Mouse (Mus musculus) G1E (cell line): ENCODE results near the gene AC131692.1. TPM values are rescaled to one million over a fixed set of nuclear protein-coding genes. Genes with fewer than 3 reads are reported as not detected.
"Not testable (repeated sequence)": the region's sequence is repeated elsewhere in the genome, so short reads cannot be mapped to it uniquely, and the experiment has no call there.

Source experiments
- ATAC-seq: 2 replicates; pipeline ENCODE4 v1.8.0; 2016; ENCODE audit warnings: mild to moderate bottlenecking; ENCODE audit not compliant: insufficient number of reproducible peaks, poor library complexity, low FRiP score, severe bottlenecking; ENCODE audit errors: extremely low read depth
- DNase-seq: peaks from one replicate; pipeline ENCODE4 v3.0.0; 2012; ENCODE audit warnings: low spot score
- H3K27me3 ChIP-seq: 2 replicates; pipeline ENCODE4 v1.6.1; 2012; ENCODE audit warnings: mild to moderate bottlenecking, low read length, inconsistent platforms; ENCODE audit not compliant: insufficient read depth
- H3K36me3 ChIP-seq: replicated peaks from 2 replicates; pipeline ENCODE3; 2012; ENCODE audit warnings: mild to moderate bottlenecking, inconsistent platforms
- H3K4me1 ChIP-seq: 2 replicates; pipeline ENCODE4 v1.6.1; 2012; ENCODE audit warnings: low read depth, low read length, inconsistent platforms, mixed read lengths; ENCODE audit not compliant: insufficient read depth
- H3K4me3 ChIP-seq: 2 replicates; pipeline ENCODE4 v1.5.1; 2012; ENCODE audit warnings: low read depth, mild to moderate bottlenecking, inconsistent platforms, low read length, moderate library complexity, mixed read lengths
- H3K9me3 ChIP-seq: replicated peaks from 2 replicates; pipeline ENCODE4 v1.6.1; 2012; ENCODE audit warnings: inconsistent platforms
- CTCF ChIP-seq: IDR thresholded peaks from 2 replicates; pipeline ENCODE4 v1.5.1; 2012; ENCODE audit warnings: low read depth, low read length, inconsistent platforms, mixed read lengths
- GATA1 ChIP-seq: IDR thresholded peaks from 2 replicates; pipeline ENCODE4 v1.6.1; 2012; ENCODE audit warnings: borderline replicate concordance, low read length, inconsistent platforms, mixed read lengths
- GATA2 ChIP-seq: IDR thresholded peaks from 2 replicates; pipeline ENCODE4 v1.6.1; 2012; ENCODE audit warnings: low read depth, low read length, inconsistent platforms, borderline replicate concordance
- POLR2AphosphoS5 ChIP-seq: IDR thresholded peaks from 2 replicates; pipeline ENCODE4 v1.6.1; 2012; ENCODE audit warnings: low read depth, low read length, inconsistent platforms; ENCODE audit not compliant: insufficient replicate concordance
- TAL1 ChIP-seq: conservative IDR thresholded peaks from 2 replicates; pipeline ENCODE4 v1.6.1; 2012; ENCODE audit warnings: low read depth, low read length, inconsistent platforms, mixed read lengths
- polyA plus RNA-seq: library from polyadenylated mRNA; stranded (reverse); fragments of >175 nt; gene quantifications from 2 replicates; pipeline ENCODE4 v1.2.3, GENCODE M21; 2012
- total RNA-seq, 2 experiments: library from RNA; stranded (forward) in 1 of 2; stranded (reverse) in 1 of 2; fragments of 200-1000 nt in 1 of 2; fragments of >200 nt in 1 of 2; fragmentation: Nextera tagmentation in 1 of 2; gene quantifications; 2 replicates each; pipeline ENCODE4 v1.2.3; 2014 to 2017

AC131692.1 gene
- total and polyA plus RNA-seq, 3 experiments, result 1.4 to 5.6 (median 3.4) TPM

DNA sequence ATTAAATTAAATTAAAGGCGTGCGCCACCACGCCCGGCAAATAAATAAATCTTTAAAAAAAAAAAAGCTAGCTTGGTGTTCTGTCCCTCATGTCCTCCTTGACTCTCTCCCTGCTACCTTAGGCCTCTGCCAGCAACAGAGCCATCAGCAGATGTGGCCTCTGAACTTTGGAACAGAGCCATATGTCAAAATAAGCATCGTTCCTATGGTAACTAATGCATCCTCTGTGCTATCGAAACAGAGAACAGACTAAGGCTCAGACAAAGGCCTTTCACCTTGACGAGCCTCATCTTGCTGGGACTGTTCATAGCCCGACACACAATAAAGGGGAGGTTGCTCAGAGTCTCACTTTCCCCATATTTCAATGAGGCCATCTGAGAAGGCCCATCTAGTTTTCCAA, 29.1 kb downstream of the AC131692.1 start:
- no peaks in the 10 kb centered on the region for H3K9me3 ChIP-seq
- no peak overlapping the region for H3K4me3 ChIP-seq
- no peaks in the 10 kb centered on the region for H3K27me3 ChIP-seq
- DNase-seq, result no peak
- ATAC-seq, result no peak
- no peak for TF ChIP-seq POLR2AphosphoS5
- no peak for TF ChIP-seq GATA1
- TF ChIP-seq TAL1, result no peak
- peaks cover 30% of the 10 kb centered on the region for H3K4me1 ChIP-seq
- peaks cover 50% of the 10 kb centered on the region for H3K36me3 ChIP-seq

DNA sequence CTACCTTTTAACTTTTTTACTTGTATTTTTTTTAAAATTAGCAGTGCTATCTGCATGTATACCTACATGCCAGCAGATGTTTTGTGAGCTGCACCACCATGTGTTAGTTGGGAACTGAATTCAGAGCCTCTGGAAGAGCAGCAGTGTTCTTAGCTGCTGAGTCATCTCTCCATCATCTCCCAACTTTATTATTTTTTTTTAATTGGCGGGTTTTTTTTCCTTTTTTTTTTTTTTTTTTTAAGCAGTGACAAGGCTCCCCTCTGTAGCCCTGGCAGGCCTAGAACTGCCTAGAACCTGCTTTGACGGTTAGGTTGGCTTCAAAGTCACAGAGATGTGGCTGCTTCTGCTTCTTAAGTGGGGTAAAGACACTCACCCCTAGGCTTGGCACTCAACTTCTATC, 30.7 kb downstream of the AC131692.1 start:
- Histone ChIP-seq H3K27me3 (no peaks in the 10 kb centered on the region), H3K36me3 (peaks cover 44% of the 10 kb centered on the region), H3K4me3 (no peak overlapping the region), H3K9me3 (no peaks in the 10 kb centered on the region), H3K4me1 (peaks cover 29% of the 10 kb centered on the region)
- DNase-seq (no peak), ATAC-seq (no peak)
- TF ChIP-seq TAL1 (no peak), GATA1 (no peak), CTCF (no peak), GATA2 (no peak), POLR2AphosphoS5 (no peak)

DNA sequence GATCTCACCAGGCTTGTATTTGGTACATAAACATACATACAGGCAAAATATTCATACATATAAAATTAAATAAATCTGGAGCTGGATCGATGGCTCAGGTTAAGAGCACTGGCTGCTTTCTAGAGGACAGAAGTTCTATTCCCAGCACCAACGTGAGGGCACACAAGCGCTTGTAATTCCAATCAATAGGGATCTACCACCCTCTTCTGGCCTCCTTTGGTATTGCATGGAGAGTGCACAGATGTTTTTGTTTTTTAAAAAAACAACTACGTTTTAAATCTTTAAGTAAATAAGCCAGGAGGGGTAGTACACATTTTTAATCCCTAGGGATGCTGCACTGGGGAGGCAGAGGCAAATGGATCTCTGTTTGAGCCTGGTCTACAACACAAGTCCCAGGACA, 32.1 kb downstream of the AC131692.1 start:
- H3K4me3 ChIP-seq, result no peak overlapping the region

DNA sequence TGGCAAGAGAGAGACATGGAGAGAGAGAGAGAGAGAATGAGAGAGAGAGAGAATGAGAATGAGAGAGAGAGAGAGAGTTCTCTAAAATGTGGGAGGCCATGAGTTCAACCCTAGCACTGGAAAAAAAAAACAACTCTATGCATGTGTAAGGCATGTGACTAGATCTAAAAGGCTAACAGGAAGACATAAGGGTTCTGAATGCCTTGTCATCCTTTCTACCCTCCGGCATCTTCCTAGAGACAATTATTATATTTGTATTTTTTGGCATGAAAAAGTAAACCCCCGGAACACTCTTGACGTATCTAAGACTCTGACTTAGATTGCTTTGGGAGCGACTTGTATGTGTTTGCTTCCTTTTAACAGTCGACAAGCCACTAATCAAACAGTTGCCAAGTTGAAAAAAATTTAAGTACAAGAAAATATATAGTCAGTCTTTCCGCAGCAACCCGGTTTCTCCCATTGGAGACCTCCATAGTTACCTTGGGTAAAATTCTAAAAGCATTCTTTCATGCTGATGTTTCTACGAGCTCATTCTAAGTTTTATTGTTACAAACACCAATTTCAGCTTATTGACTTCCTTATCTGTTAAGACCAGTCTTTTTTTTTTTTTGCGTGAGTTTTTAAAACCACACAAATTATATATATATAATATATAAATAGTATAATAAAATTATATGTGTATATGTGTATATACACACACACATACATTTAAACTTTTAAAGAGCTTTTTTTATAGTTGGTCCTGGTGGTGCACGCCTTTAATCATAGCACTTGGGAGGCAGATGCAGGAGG, 32.8 kb downstream of the AC131692.1 start:
- Histone ChIP-seq H3K36me3 (peaks cover 27% of the 10 kb centered on the region), H3K9me3 (no peaks in the 10 kb centered on the region), H3K27me3 (no peaks in the 10 kb centered on the region), H3K4me1 (peaks cover 41% of the 10 kb centered on the region), H3K4me3 (peak overlapping the region; percentile 72)
- no peak for TF ChIP-seq POLR2AphosphoS5
- TF ChIP-seq GATA1, result no peak
- TF ChIP-seq GATA2, result no peak
- TF ChIP-seq CTCF, result no peak
- TF ChIP-seq TAL1, result no peak
- ATAC-seq, result no peak
- DNase-seq, result no peak

More for the DNA sequence above, 32.1 kb downstream of the AC131692.1 start:
- Histone ChIP-seq H3K36me3 (peaks cover 30% of the 10 kb centered on the region), H3K4me1 (peaks cover 37% of the 10 kb centered on the region), H3K9me3 (no peaks in the 10 kb centered on the region), H3K27me3 (no peaks in the 10 kb centered on the region)
- TF ChIP-seq CTCF (peak; percentile 45; the same call in 1 of the 2 replicates), GATA2 (no peak)
- no peak for DNase-seq
- ATAC-seq, result no peak

DNA sequence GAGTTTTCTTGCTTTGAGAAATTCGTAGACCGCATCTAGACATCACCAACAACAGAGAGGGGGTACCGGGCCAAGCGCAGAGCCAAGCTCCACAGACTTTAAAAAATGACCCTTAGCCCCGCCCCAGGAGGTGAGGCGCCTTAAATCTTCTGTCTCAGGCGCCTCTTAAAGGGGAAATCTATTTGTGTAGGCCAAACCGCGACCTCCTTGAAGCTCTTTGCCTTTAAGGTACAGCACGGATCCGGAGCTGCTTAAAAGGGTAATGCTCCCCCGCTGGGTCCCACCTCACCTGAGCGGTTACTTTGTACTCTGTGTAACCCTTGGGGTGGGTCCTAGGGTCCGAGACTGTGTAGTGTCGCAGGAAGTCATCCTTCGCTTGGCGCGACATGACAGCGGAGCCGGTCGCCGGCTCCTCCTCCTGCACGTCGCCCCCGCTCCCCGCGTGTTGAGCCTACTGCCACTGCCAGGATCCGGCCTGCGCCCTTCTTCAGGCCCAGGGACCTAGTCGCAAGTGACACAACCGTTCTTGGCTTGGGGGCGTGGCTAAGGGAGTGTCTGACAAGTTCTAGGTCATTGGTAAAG, 33.6 kb downstream of the AC131692.1 start, which contains the start of gene Snx15:
TSS of gene Snx15 (minus strand) at position 545 of the 582 bp plus-strand sequence.
- DNase-seq (peak; percentile 86), ATAC-seq (peak; percentile 83)
- Histone ChIP-seq H3K36me3 (peaks cover 20% of the 10 kb centered on the region), H3K9me3 (no peaks in the 10 kb centered on the region), H3K4me1 (peaks cover 50% of the 10 kb centered on the region), H3K4me3 (peak within 1 kb of the TSS; percentile 72), H3K27me3 (no peaks in the 10 kb centered on the region)
- TF ChIP-seq GATA1, result no peak
- no peak for TF ChIP-seq CTCF
- no peak for TF ChIP-seq TAL1
- no peak for TF ChIP-seq GATA2
- no peak for TF ChIP-seq POLR2AphosphoS5

DNA sequence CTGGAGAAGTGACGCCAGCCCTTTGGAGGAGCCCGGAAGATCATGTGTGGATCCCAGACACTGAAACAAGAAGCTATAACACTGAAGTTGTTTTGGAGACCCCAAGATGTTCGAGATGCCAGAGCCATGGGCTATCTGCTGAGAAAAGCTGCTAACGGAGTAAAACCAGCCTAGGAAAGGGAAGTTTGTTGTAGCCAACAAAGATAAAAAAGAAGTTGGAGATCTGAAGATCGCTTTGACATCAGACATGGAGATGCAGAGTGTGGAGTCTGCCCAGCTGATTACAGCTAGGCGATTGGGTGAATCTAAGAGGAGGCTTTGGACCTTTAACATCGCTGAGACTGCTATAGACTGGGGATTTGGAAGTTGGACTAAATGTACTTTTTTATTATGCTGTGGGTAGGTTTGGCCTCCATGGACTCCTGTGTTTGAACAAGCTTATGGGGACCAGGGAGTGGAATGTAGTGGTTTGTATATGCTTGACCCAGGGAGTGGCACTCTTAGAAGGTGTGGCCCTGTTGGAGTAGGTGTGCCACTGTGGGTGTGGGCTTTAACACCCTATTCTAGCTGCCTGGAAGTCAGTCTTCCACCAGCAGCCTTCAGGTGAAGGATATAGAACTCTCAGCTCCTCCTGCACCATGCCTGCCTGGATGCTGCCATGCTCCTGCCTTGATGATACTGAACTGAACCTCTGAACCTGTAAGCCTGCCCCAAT, 36.4 kb downstream of the AC131692.1 start:
- ATAC-seq, H3K27me3 ChIP-seq, DNase-seq, H3K9me3 ChIP-seq, H3K4me3 ChIP-seq: not testable (repeated sequence)
- peaks cover 30% of the 10 kb centered on the region for H3K36me3 ChIP-seq
- H3K4me1 ChIP-seq, result peaks cover 54% of the 10 kb centered on the region
